Mouse (Mus musculus) testis, adult 2 months (tissue): ENCODE data around the gene Tmem184b.

Experiments used
- CTCF ChIP-seq: fragments of 200-500 bp; IDR thresholded peaks from 2 replicates; pipeline ENCODE4 v1.5.1; 2012; ENCODE audit warnings: low read depth, mild to moderate bottlenecking, inconsistent platforms, low read length, moderate library complexity; ENCODE audit not compliant: control insufficient read depth, insufficient read depth, insufficient replicate concordance
- POLR2A ChIP-seq: fragments of 200-500 bp; IDR thresholded peaks from 2 replicates; pipeline ENCODE4 v1.6.1; 2012; ENCODE audit warnings: low read depth, mild to moderate bottlenecking, inconsistent platforms, low read length, moderate library complexity; ENCODE audit not compliant: control insufficient read depth

DNA sequence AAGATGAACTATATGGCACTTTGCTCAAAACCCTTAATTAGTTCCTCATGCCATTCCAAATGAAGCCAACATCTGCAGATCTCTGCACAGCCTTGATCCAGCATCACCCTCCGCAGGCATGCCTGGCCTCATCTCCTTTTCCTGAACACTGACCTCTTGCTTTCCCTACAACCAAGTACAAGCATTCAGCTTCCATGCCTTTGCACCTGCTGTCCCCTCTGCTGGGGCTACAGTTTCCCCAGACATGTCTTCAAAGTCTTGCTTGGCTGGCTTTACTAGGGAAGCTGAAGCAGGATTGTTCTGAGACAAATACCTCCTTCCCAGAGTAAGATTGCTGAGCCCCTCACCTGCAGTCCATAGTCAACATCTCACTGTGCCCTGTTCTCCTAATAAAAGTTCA is 908 bp upstream of the Tmem184b start:
- TF ChIP-seq CTCF = no peak
- no peak for TF ChIP-seq POLR2A
